Mouse (Mus musculus) monocyte, adult 5-6 weeks (primary cell): ENCODE results near the gene Haus3. TPM values are rescaled to one million over a fixed set of nuclear protein-coding genes. Genes with fewer than 3 reads are reported as not detected.

Source experiments
- ATAC-seq: fragments of 153-309, 156-312 bp; replicated peaks from 2 replicates; pipeline ENCODE4 v1.8.0; 2017; ENCODE audit warnings: mild to moderate bottlenecking; ENCODE audit not compliant: low TSS enrichment, insufficient number of reproducible peaks, severe bottlenecking, poor library complexity, low FRiP score
- total RNA-seq: library from RNA; stranded (forward); fragments of 200-1000, 200-491, 200-594 nt; gene quantifications from 3 replicates; pipeline ENCODE4 v1.2.3, GENCODE M21; 2017

Haus3 gene
- total RNA-seq, 1 experiment from 2014 or later, result 133 TPM

DNA sequence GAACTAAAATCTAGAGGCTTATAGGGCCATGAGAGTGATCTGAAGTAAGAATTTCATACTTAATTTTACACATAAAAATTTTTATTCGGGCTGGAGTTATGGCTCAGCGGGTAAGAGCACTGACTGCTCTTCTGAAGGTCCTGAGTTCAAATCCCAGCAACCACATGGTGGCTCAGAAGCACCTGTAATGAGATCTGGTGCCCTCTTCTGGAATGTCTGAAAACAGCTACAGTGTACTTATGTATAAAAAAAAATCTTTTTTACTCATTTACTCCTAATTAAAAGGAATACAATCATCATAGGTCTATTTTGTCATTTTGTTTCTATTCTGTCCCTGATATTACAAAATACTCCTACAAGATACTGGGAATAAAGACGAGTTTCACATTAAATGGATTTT lies 21.8 kb downstream of the Haus3 start:
- no peak for ATAC-seq

DNA sequence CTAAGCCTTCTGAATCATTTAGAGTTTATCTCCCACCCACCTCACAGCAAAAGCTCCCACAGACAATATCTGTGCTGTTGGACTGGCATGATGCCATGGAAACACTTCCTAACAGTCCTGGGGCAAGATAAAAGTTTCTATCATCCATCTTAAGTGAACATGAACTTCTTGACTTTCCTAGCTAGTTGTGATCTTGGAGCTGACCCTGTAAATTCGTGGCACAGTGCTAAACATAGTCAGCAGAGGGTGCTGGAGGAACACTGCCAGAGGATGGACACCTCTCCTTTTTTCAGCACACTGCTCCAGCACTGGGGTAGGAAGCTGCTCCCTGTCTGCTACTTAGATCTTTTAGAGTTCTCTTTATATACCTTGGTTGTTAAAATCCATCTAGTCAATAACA lies 29.6 kb downstream of the Haus3 start:
- no peak for ATAC-seq

DNA sequence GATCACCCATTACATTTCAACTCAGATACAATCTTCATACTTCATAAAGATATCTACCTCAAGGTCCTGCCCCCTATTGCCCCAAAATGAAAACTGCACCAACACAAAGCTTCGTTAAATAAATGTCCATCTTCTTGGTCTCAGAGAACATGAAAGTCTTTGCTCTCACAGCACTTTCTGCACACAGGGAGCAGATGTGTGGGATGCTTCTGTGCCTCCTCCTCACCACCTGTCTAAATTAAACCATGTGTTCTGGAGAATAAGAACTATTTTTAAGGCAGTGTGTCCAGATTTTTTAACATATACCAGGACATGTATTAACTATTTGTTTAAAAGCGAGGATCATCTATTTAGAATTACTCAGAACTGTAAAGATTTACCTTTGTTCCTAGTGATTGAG lies 36.6 kb downstream of the Haus3 start:
- no peak for ATAC-seq

DNA sequence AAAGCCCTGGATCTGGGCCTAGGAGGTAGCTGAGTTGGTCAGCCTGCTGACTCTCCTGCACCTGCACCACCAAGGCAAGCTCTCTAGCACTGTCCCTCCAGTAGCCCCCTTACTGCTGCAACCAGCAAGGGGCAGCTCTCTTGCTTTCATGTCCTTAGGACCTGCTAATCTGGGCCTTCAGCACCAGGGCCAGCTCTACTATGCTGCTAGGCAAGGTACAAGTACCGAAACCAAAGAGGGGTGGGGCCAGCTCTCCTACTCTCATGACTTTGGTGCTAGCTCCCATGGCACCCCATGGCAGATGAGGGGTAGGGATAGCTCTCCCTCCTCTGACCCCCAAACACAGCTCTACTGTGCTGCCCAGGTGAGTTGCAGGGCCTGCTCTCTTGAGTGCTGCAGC lies 45.2 kb downstream of the Haus3 start:
- no peak for ATAC-seq

DNA sequence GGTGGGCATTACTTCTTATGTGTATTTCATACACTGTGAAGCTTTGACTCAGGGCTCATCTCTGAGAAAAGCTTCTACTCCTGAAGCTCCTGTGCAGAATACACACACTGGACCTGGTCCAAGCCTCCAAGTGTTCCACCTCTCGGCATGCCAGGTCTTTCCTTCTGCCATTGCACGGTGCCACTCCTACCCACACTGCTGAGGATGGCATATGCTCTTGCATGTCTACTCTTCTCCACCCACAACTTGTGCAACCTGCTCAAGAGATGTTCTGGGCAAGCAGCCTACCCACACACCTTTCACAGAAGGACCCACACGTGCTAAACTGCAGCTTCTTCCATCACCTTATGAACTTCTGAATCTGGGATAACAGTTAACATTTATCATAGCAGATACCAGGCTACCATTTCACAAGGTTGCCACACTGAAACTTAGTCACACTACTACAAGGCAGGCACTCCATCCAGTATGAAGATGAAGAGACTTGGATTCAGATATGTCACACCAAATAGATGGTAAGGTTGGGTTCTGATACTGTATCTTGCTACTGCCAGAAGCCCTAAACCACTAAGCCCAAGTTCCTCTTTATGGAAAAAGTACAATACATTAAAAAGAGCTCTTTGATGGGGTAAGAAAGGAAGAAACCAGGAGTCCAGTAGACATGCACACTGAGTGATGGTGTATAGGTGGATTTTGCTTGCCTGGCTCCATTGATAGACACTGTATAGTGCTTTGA lies 50.0 kb downstream of the Haus3 start:
- ATAC-seq, result no peak

DNA sequence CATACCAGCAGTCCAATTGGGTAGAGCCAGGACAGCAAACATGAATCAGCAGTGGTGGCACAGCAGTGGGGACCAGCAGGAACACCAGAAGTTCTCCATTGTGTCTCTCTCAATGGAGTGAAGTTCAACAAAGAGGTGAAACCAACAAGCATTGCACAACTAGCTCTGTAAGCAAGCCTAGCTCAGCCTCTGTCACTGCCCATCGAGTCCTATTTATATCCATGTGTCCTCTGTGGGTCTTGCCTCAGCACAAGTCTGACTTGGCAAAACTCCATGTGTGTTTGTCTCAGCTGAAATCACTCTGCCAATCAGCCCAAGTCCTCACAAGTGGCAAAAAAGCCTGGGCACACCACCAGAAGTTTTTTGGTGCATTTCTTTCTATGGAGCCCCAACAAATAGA lies 63.6 kb downstream of the Haus3 start:
- ATAC-seq, result 0 out of 2 replicates have a peak, but pooled peaks have one; percentile 31

Other genes starting within 250 kb of the Haus3 start
- gene Nelfa, start 233.1 kb downstream of the Haus3 start, total RNA-seq, result 16.4 to 26.9 TPM (median 19.6 TPM) in 3 replicates
- 4.8 TPM in 1 of 3 replicates, not detected in the others for gene Gm1673, start 186.1 kb downstream of the Haus3 start, total RNA-seq
- gene Nat8l, start 173.5 kb downstream of the Haus3 start, total RNA-seq, result 8.2 to 9.5 TPM (median 8.4 TPM) in 3 replicates
- 2.1 TPM in 1 of 3 replicates, not detected in the others for gene Poln, start 79 bp downstream of the Haus3 start, total RNA-seq
- gene Mxd4, start 18.2 kb upstream of the Haus3 start, total RNA-seq, result 43.8 to 81.5 TPM (median 57.1 TPM) in 3 replicates
- gene Zfyve28, start 118.9 kb upstream of the Haus3 start, total RNA-seq, result 0.43 to 3.9 TPM (median 0.67 TPM) in 3 replicates
- gene Cfap99, start 119.1 kb upstream of the Haus3 start, total RNA-seq, result 0.38 TPM in 1 of 3 replicates, not detected in the others
- gene Rnf4, start 166.8 kb upstream of the Haus3 start, total RNA-seq, result 155 to 183 TPM (median 179 TPM) in 3 replicates
- 28.6 to 65.7 TPM (median 40.7 TPM) in 3 replicates for gene Fam193a, start 200.4 kb upstream of the Haus3 start, total RNA-seq